Mouse (Mus musculus): ENCODE measurements at regions not wholly inside any gene's neighbourhood (a gene's known extent, or its start where the extent isn't known, plus 50 kb on each side); places are given as distances from the start of the nearest gene placed in this dataset.
A peak's percentile ranks its signal among the peaks of the same experiment; 100 is the strongest.

DNA sequence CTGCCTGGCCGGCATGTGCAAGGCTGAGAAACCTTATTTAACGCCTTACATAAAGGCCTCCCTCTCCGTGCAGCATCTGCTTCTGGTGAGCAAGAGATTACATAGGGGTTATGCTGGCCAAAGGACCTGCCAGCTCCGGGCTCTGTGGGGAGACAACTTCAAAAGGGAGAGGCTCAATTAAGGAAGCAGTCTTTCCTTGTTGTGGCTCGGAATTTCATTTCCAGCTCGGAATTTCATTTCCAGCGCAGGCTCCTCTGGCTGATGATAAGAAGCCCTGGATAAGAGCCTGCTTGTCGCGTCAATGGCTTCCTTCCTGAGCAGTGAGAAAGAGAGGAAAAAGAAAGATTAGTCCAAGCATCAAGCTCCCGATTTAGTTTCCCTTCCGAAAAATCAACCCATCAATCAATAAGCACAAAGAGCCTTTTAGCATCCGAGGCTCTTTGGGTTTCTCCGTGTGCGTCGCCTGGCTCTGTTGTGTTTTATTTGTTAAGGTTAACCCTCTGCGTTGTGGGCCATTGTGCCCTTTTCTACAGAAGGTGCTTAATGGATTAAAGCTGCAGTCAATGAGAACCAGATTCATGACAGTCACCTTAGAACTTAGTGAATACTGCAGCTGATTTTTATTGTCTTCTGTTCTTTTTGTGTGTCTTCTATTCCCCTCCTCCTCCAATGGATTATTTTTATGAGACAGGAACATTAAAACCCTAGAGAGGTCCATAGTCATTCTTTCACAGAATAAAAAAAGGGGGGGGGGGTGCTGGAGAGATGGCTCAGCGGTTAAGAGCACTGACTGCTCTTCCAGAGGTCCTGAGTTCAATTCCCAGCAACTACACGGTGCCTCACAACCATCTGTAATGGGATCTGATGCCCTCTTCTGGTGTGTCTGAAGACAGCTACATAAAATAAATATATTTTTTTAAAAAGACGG lies 218.3 kb downstream of the Myo1b start:
- no peak for TF ChIP-seq CTCF (IDR thresholded peaks at IDR 0.05)
- peak; percentile 35 for DNase-seq
- intact Hi-C loops (cut with DNase I): no loop called here
- Histone ChIP-seq H3K4me3 (peak overlapping the region; percentile 57), H3K27ac (peak overlapping the region; percentile 48)

DNA sequence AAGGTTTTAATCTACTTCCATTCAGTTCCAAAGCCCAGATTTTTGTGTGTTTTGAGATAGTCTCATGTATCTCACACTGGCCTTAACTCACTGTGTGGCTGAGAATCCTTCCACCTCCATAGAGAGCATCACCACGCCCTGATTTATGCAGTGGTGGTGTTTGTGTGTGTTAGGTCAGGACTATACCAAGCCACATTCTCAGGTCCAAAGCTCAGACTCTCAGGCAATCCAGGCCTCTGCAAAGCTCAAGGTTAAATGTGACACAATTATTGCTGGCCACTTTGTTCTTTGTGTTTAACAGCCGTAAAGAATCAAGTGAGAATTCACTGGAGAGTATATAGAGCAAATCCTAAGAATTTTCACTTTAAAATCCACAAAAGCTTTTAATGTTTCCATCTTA lies 218.2 kb upstream of the Nabp1 start:
- Histone ChIP-seq H3K4me3 (no peak overlapping the region), H3K27ac (no peak overlapping the region)
- TF ChIP-seq CTCF (IDR thresholded peaks at IDR 0.05): no peak
- no peak for DNase-seq
- intact Hi-C loops (cut with DNase I): no loop called here

DNA sequence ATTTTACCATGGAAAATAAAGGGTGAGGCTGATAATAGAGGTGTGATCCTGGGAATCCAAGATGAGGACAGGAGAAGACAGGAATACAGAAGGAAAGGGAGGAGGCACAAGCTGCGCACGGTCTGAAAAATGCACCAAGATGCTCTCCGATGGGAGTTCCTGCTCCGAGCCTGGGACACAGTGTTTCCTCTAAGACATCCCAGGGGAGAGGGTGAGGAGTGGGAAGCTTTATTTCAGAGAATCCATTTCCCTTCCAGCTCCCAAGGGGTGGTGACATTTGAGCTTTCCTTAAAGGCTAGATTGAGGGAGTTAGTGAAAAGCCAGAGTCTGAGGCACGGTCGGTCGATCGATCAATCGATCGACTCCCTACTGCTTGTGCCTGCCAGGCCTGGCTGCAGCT lies 212.7 kb upstream of the Nabp1 start:
- no peak for TF ChIP-seq CTCF (IDR thresholded peaks at IDR 0.05)
- Histone ChIP-seq H3K27ac (peak overlapping the region; percentile 68), H3K4me3 (no peak overlapping the region)
- no peak for DNase-seq
- intact Hi-C loops (cut with DNase I): no loop called here

DNA sequence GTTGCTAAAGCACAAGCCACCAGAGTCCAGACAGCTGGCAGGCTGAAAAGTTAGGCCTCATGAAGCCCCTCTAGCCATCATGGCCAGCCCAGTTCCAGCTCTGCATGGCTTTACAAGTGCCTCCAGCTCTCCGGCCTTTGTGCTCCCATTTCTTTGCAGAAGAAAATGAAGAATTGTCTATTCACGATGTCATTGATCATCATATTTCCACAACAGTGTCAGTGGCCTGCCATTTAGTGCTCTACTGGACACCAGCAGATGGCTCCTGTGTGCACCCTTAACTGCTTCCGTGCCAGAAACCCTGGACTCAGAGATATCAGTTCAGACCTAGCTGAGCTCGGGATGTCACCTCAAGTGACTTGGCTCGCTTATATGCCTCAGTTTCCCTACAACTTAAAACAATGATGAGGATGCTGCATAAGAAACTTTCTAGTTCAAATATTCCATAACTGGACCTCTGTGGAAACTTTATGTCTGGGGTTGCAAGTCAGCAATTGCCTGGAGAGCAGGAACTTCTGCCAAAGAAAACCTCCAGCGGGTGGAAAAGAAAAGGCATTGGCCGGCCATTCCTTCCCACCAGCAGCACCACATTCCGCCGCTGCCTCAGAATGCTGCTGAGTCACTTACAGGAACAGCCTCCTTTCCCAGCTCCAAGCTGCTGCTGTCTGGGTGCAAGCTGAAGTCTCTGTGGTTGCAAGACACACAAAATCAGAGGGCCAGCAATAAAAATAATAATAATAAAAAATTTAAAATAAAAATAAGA lies 211.4 kb upstream of the Nabp1 start:
- DNase-seq: peak; percentile 34
- peak; percentile 26; the same call in 1 of the 2 replicates for TF ChIP-seq CTCF (IDR thresholded peaks at IDR 0.05)
- intact Hi-C loops (cut with DNase I): no loop called here
- no peak overlapping the region for H3K4me3 ChIP-seq
- H3K27ac ChIP-seq: peak overlapping the region; percentile 68

DNA sequence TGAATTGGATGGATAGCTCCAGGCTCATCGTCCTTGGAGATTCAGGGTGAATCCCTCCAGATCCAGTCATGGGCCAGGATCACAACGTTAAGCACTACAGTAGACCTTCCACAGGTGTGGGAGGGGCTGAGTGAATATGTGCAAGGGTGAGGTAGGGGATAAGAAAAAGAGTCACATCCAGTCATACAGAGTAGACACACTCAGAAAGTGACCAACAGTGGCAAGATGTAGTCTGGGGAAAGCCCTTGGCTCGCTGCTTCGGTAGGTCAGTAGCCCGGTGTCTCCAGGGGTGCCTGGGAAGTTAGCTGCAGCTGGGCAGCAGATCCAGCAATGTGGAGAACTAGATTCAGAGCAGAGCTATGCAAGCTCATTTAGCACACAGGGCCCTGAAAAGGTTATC lies 210.7 kb upstream of the Nabp1 start:
- intact Hi-C loops (cut with DNase I): no loop called here
- no peak overlapping the region for H3K4me3 ChIP-seq
- peak overlapping the region; percentile 68 for H3K27ac ChIP-seq
- no peak for DNase-seq
- no peak for TF ChIP-seq CTCF (IDR thresholded peaks at IDR 0.05)

DNA sequence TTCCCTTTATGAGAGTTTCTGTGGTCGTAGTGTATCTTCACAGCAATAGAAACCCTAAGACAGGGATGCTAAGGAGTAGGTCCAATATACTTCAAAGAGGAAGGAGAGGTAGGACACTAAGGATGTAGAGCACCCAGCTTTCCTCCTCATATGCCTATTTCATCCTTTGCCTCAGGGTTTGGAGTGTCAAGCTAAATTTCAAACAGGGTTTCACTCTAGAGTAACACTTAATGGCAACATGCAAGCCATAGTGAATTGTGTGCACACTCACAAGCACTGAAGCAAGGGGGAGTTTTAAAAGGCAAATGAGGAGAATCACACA lies 210.0 kb upstream of the Nabp1 start:
- no peak for TF ChIP-seq CTCF (IDR thresholded peaks at IDR 0.05)
- no peak for DNase-seq
- intact Hi-C loops (cut with DNase I): no loop called here
- no peak overlapping the region for H3K4me3 ChIP-seq
- no peak overlapping the region for H3K27ac ChIP-seq

DNA sequence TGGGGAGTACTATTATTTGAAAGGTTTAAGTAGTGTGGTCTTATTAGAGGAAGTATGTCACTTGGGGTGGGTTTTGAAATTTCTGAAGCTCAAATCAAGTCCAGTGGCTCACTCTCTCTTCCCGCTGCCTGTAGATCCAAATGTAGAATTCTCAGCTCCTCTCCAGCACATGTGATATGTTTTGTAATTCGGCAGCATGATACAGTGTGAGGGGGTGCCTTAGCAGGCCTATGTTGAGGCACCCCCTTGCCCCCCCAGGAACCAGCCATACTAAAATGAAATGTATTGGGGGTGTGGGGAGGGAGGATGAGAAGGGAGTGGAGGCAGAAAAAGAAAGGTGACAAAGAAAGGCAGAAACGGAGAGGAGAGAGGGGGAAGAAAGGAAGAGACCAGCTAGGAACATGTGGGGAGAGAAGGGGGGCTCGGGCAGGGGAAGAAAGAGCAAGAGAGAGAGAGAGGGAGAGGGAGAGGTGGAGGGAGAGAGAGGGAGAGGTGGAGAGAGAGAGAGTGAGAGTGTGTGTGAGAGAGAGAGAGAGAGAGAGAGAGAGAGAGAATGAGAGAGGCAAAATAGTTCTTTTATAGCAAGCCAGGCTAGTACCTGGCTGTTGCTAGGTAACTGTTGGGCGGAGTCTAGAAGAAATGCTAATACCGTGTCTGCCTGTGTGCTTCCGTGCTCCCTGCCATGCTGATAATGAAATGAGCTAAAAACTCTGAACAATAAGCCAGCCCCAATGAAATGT lies 209.4 kb upstream of the Nabp1 start:
- intact Hi-C loops (cut with DNase I): no loop called here
- no peak overlapping the region for H3K4me3 ChIP-seq

DNA sequence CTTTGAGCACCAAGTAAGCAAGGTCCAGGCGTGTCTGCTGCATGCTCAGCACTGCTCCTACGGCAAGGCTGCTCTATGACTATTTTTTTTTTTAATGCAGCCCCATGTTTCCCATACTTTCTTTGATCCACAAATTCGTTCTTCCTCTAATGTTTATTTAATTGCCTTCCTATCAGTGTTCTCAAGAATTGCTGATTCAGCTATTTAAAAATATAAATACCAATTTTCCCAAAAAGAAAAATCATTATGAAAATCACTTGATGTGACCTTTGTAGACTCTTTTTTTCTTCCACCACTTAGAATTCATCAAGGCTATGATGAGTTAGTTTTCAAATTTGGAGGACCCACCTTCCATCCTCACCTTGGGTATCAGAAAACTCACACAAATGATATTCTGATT lies 208.5 kb upstream of the Nabp1 start:
- Histone ChIP-seq H3K27ac (no peak overlapping the region), H3K4me3 (no peak overlapping the region)
- intact Hi-C loops (cut with DNase I): no loop called here
- no peak for TF ChIP-seq CTCF (IDR thresholded peaks at IDR 0.05)
- no peak for DNase-seq

More for the DNA sequence above, 209.4 kb upstream of the Nabp1 start:
- DNase-seq: no peak
- no peak overlapping the region for H3K27ac ChIP-seq
- no peak for TF ChIP-seq CTCF (IDR thresholded peaks at IDR 0.05)

DNA sequence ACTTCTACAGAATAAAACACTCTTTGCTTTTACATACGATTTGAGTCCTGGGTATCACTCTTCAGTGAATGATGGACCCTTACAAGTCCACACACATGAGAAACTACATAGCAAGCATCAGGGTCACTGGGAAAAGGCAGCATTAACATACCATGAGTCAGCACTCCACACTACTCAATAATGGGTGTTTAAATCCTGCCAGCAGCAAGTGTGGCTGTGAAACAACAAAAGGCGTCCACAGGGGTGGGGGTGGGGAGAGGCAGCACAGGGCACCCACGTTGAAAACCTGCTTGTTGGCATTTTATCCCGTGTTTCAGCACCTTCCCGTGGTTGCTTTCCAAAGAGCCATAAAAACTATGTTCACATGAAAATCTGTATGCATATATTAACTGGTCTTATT lies 204.0 kb upstream of the Nabp1 start:
- no peak overlapping the region for H3K27ac ChIP-seq
- intact Hi-C loops (cut with DNase I): no loop called here
- no peak for TF ChIP-seq CTCF (IDR thresholded peaks at IDR 0.05)
- H3K4me3 ChIP-seq: no peak overlapping the region
- DNase-seq: no peak

DNA sequence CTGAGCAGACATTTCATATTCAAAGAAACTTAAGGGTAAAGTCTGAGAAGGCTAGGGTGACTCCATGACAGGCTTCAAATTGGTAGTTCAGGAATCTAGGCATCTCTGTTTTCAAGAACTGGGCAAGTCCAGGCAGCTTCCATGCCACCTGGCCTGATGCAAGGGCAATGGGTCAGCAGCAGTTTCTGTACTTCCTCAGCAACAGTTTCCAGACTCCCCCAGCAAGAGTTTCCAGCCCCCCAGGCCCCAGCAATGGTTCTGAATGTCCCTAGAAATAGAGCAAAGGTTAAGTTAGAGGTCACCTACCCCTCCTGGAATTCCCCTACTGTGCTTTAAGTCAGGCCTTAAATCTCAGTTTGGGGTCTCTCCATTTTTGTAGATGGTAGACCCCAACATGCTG lies 203.6 kb upstream of the Nabp1 start:
- intact Hi-C loops (cut with DNase I): no loop called here
- no peak for TF ChIP-seq CTCF (IDR thresholded peaks at IDR 0.05)
- DNase-seq: no peak
- Histone ChIP-seq H3K27ac (no peak overlapping the region), H3K4me3 (no peak overlapping the region)

DNA sequence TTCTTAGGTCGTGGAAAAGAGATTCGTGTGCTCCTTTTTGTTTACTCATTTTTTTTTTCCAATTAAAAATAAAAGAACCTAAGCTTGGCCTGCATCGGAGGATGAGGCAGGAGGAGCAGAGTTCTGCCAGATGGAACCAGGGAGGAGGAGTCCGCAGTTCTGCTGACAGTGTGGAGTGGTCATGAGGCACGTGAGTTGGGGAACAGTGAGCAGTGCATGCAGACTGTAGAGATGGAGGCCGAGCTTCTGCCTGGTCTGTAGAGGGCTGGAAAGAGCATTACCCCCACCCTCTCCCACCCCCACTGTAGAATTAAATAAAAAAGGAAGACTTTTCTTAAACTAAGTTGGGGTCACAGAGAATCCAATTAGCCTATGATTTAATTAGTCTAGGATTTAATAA lies 202.5 kb upstream of the Nabp1 start:
- TF ChIP-seq CTCF (IDR thresholded peaks at IDR 0.05): no peak
- no peak for DNase-seq
- Histone ChIP-seq H3K4me3 (no peak overlapping the region), H3K27ac (no peak overlapping the region)
- intact Hi-C loops (cut with DNase I): no loop called here

DNA sequence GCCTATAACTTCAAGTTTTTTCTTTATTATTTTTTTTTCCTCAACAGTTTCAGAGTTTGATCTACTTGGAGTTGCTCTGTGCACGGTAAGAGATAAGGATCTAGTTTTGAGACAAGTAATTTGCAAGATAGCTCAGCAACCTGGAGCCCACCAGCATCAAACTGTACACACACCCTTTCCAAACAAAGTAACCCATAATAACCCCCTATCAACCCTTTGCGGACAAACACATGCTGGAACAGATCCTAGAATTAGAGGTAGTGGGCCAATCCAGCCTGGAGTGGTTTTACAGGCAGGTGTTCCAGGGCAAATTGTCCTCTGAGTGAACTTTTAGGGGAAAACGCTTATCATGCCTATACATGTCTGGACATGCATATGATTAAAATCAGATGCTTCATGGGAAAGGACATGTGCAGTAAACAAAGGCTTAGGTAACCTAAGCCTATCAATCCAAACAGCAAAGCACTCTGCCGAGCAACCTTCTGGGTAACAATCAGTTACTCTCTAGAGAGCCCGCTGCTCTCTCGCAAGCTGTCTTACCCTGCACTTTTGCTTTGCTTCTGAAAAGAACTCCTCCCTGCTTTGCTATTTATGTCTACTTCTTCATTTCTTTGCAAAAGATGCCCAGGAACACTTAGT lies 200.2 kb upstream of the Nabp1 start:
- no peak for TF ChIP-seq CTCF (IDR thresholded peaks at IDR 0.05)
- intact Hi-C loops (cut with DNase I): no loop called here
- 0 out of 2 replicates have a peak overlapping the region, but pooled peaks have one; percentile 16 for H3K27ac ChIP-seq
- H3K4me3 ChIP-seq: no peak overlapping the region
- no peak for DNase-seq
